In the genomic region with DNA sequence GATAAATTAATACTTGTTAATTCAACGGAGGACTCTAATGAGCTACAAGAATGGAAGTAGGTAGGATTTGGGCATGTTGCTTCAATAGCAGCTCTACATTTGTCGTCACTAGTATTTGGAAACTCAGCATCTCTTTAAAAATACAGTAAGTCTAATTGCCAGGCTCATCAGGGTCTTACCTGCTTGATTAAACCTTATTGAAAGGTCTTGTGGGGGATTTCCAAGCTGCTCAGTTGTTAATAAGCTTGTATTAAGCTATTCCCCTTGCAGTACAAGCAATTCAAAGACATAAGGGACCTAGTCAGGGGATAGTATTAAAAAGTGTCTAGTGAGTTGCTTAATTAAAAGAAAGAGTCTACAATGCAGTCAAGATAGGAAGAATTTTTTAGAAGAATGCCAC, we compare ENCODE assay signal across 20 mouse cellular contexts.
"Had no signal": no experiment of that assay in that cellular context is flagged by ENCODE, and none has a peak within 500 bp of the region (broad histone marks: within the 10 kb centered on the region; RNA-seq: fewer than 3 reads in every experiment).

No protein-coding gene starts in this region.

- H3K4me2 ChIP-seq: limb, embryonic 12.5 days; limb, embryonic 15.5 days; liver, embryonic 11.5 days; lung, embryonic 14.5 days; midbrain, embryonic 15.5 days; neural tube, embryonic 13.5 days; stomach, embryonic 15.5 days had no signal

- H3K27me3 ChIP-seq: limb, embryonic 12.5 days; limb, embryonic 15.5 days; midbrain, embryonic 15.5 days; neural tube, embryonic 13.5 days; stomach, embryonic 15.5 days had no signal

- H3K9ac ChIP-seq: limb, embryonic 12.5 days; limb, embryonic 15.5 days; liver, embryonic 14.5 days; liver, postnatal 0 days; lung, embryonic 14.5 days; midbrain, embryonic 15.5 days; neural tube, embryonic 13.5 days; stomach, embryonic 15.5 days had no signal

- H3K9me3 ChIP-seq: limb, embryonic 12.5 days; limb, embryonic 15.5 days; midbrain, embryonic 15.5 days; neural tube, embryonic 13.5 days; stomach, embryonic 15.5 days had no signal

- H3K4me1 ChIP-seq: limb, embryonic 12.5 days; limb, embryonic 15.5 days; midbrain, embryonic 15.5 days; neural tube, embryonic 13.5 days; stomach, embryonic 15.5 days had no signal

- ATAC-seq: liver, postnatal 0 days; lung, postnatal 0 days; midbrain, embryonic 15.5 days had no signal

- H3K4me3 ChIP-seq: limb, embryonic 12.5 days; limb, embryonic 15.5 days; midbrain, embryonic 15.5 days; myocyte; neural tube, embryonic 13.5 days; stomach, embryonic 15.5 days had no signal

- DNase-seq: kidney, adult 9 months; kidney, postnatal 14 days; kidney, postnatal 4 days; left cerebral cortex, postnatal 4 days; liver, postnatal 0 days; lung, embryonic 14.5 days; retina, postnatal 1 day; right cerebral cortex, postnatal 25 days; spleen, adult 18-20 months; thymus, postnatal 25 days had no signal

- H3K27ac ChIP-seq: limb, embryonic 12.5 days; limb, embryonic 15.5 days; liver, embryonic 14.5 days; macrophage; midbrain, embryonic 15.5 days; neural tube, embryonic 13.5 days; stomach, embryonic 15.5 days had no signal

- H3K36me3 ChIP-seq: limb, embryonic 12.5 days; limb, embryonic 15.5 days; midbrain, embryonic 15.5 days; neural tube, embryonic 13.5 days; stomach, embryonic 15.5 days had no signal
